Mouse (Mus musculus): ENCODE results near the gene Glis3. TPM values are rescaled to one million over a fixed set of nuclear protein-coding genes. Genes with fewer than 3 reads are reported as not detected.

Gene Glis3
- polyA plus RNA-seq, 1 experiment from 2014 or later = 3.4 TPM

GRCm38 (mm10) chr19:28454331-28454730 is 225.5 kb downstream of the Glis3 start:
- Histone ChIP-seq H3K4me2 (ENCODE audit: low read depth, low read length, severe bottlenecking) (no peak overlapping the region), H3K9ac (ENCODE audit: low read length) (no peak overlapping the region), H3K4me1 (replicated peaks; ENCODE audit: control insufficient read depth, insufficient read depth, low read length) (no peaks in the 10 kb centered on the region; the same call in 1 of the 2 replicates), H3K27ac (ENCODE audit: low read depth, low read length) (no peak overlapping the region), H3K36me3 (ENCODE audit: control insufficient read depth, insufficient read depth, low read length) (no peaks in the 10 kb centered on the region), H3K4me3 (ENCODE audit: low read depth, low read length) (no peak overlapping the region), H3K27me3 (ENCODE audit: control insufficient read depth, insufficient read depth, low read length) (no peaks in the 10 kb centered on the region), H3K9me3 (ENCODE audit: control insufficient read depth, low read length) (no peaks in the 10 kb centered on the region)
- WGBS = 90% methylated on average over 8 of the region's 8 CpGs
- DNase-seq (ENCODE audit: low spot score) (no peak), ATAC-seq (replicated peaks; ENCODE audit: low FRiP score) (no peak)

- peak; percentile 60; the same call in 1 of the 2 replicates for ATAC-seq (replicated peaks; ENCODE audit: low FRiP score)
- no peak overlapping the region for H3K27ac ChIP-seq (ENCODE audit: low read depth, low read length)
- DNase-seq (ENCODE audit: low spot score) = peak; percentile 64
- no peaks in the 10 kb centered on the region for H3K36me3 ChIP-seq (ENCODE audit: control insufficient read depth, insufficient read depth, low read length)
- no peaks in the 10 kb centered on the region; the same call in 1 of the 2 replicates for H3K4me1 ChIP-seq (replicated peaks; ENCODE audit: control insufficient read depth, insufficient read depth, low read length)
- H3K4me2 ChIP-seq (ENCODE audit: low read depth, low read length, severe bottlenecking) = peak overlapping the region; percentile 31
- H3K27me3 ChIP-seq (ENCODE audit: control insufficient read depth, insufficient read depth, low read length) = no peaks in the 10 kb centered on the region
- H3K9ac ChIP-seq (ENCODE audit: low read length) = no peak overlapping the region
- 18% methylated on average over 12 of the region's 12 CpGs for WGBS
- no peak overlapping the region for H3K4me3 ChIP-seq (ENCODE audit: low read depth, low read length)
- H3K9me3 ChIP-seq (ENCODE audit: control insufficient read depth, low read length) = no peaks in the 10 kb centered on the region
Observed at GRCm38 (mm10) chr19:28452951-28453520, 226.8 kb downstream of the Glis3 start.

GRCm38 (mm10) chr19:28448811-28449210 is 231.1 kb downstream of the Glis3 start:
- DNase-seq (ENCODE audit: low spot score) (no peak), ATAC-seq (replicated peaks; ENCODE audit: low FRiP score) (no peak)
- 88% methylated on average over 4 of the region's 4 CpGs for WGBS

GRCm38 (mm10) chr19:28442161-28442560 is 237.7 kb downstream of the Glis3 start:
- DNase-seq (ENCODE audit: low spot score) (no peak), ATAC-seq (replicated peaks; ENCODE audit: low FRiP score) (no peak)
- H3K27me3 ChIP-seq (ENCODE audit: control insufficient read depth, insufficient read depth, low read length) = no peaks in the 10 kb centered on the region
- H3K9ac ChIP-seq (ENCODE audit: low read length) = no peak overlapping the region
- H3K4me2 ChIP-seq (ENCODE audit: low read depth, low read length, severe bottlenecking) = no peak overlapping the region
- no peaks in the 10 kb centered on the region for H3K9me3 ChIP-seq (ENCODE audit: control insufficient read depth, low read length)
- no peak overlapping the region for H3K27ac ChIP-seq (ENCODE audit: low read depth, low read length)
- no peaks in the 10 kb centered on the region for H3K36me3 ChIP-seq (ENCODE audit: control insufficient read depth, insufficient read depth, low read length)
- WGBS = 93% methylated on average over 4 of the region's 4 CpGs
- no peak overlapping the region for H3K4me3 ChIP-seq (ENCODE audit: low read depth, low read length)
- no peaks in the 10 kb centered on the region for H3K4me1 ChIP-seq (replicated peaks; ENCODE audit: control insufficient read depth, insufficient read depth, low read length)

More at GRCm38 (mm10) chr19:28448811-28449210, 231.1 kb downstream of the Glis3 start:
- no peaks in the 10 kb centered on the region for H3K9me3 ChIP-seq (ENCODE audit: control insufficient read depth, low read length)
- H3K27ac ChIP-seq (ENCODE audit: low read depth, low read length) = no peak overlapping the region
- no peaks in the 10 kb centered on the region for H3K36me3 ChIP-seq (ENCODE audit: control insufficient read depth, insufficient read depth, low read length)
- no peaks in the 10 kb centered on the region; the same call in 1 of the 2 replicates for H3K4me1 ChIP-seq (replicated peaks; ENCODE audit: control insufficient read depth, insufficient read depth, low read length)
- H3K4me3 ChIP-seq (ENCODE audit: low read depth, low read length) = no peak overlapping the region
- H3K9ac ChIP-seq (ENCODE audit: low read length) = no peak overlapping the region
- H3K27me3 ChIP-seq (ENCODE audit: control insufficient read depth, insufficient read depth, low read length) = no peaks in the 10 kb centered on the region
- no peak overlapping the region for H3K4me2 ChIP-seq (ENCODE audit: low read depth, low read length, severe bottlenecking)

- Histone ChIP-seq H3K36me3 (ENCODE audit: control insufficient read depth, insufficient read depth, low read length) (no peaks in the 10 kb centered on the region), H3K4me3 (ENCODE audit: low read depth, low read length) (no peak overlapping the region), H3K4me2 (ENCODE audit: low read depth, low read length, severe bottlenecking) (no peak overlapping the region), H3K27me3 (ENCODE audit: control insufficient read depth, insufficient read depth, low read length) (no peaks in the 10 kb centered on the region), H3K4me1 (replicated peaks; ENCODE audit: control insufficient read depth, insufficient read depth, low read length) (no peaks in the 10 kb centered on the region), H3K9ac (ENCODE audit: low read length) (no peak overlapping the region), H3K9me3 (ENCODE audit: control insufficient read depth, low read length) (no peaks in the 10 kb centered on the region), H3K27ac (ENCODE audit: low read depth, low read length) (no peak overlapping the region)
- 85% methylated on average over 12 of the region's 12 CpGs for WGBS
- no peak for ATAC-seq (replicated peaks; ENCODE audit: low FRiP score)
- DNase-seq (ENCODE audit: low spot score) = no peak
Observed at GRCm38 (mm10) chr19:28436457-28437148, 243.3 kb downstream of the Glis3 start.

- Histone ChIP-seq H3K27me3 (ENCODE audit: control insufficient read depth, insufficient read depth, low read length) (no peaks in the 10 kb centered on the region), H3K4me2 (ENCODE audit: low read depth, low read length, severe bottlenecking) (no peak overlapping the region), H3K9me3 (ENCODE audit: control insufficient read depth, low read length) (no peaks in the 10 kb centered on the region), H3K36me3 (ENCODE audit: control insufficient read depth, insufficient read depth, low read length) (no peaks in the 10 kb centered on the region), H3K27ac (ENCODE audit: low read depth, low read length) (no peak overlapping the region), H3K4me3 (ENCODE audit: low read depth, low read length) (no peak overlapping the region), H3K9ac (ENCODE audit: low read length) (no peak overlapping the region), H3K4me1 (replicated peaks; ENCODE audit: control insufficient read depth, insufficient read depth, low read length) (no peaks in the 10 kb centered on the region)
- WGBS = 91% methylated on average over 6 of the region's 6 CpGs
- no peak for ATAC-seq (replicated peaks; ENCODE audit: low FRiP score)
- no peak for DNase-seq (ENCODE audit: low spot score)
Observed at GRCm38 (mm10) chr19:28428220-28428816, 251.6 kb downstream of the Glis3 start.

- Histone ChIP-seq H3K27ac (ENCODE audit: low read depth, low read length) (no peak overlapping the region), H3K9me3 (ENCODE audit: control insufficient read depth, low read length) (no peaks in the 10 kb centered on the region), H3K27me3 (ENCODE audit: control insufficient read depth, insufficient read depth, low read length) (no peaks in the 10 kb centered on the region), H3K4me3 (ENCODE audit: low read depth, low read length) (no peak overlapping the region), H3K36me3 (ENCODE audit: control insufficient read depth, insufficient read depth, low read length) (no peaks in the 10 kb centered on the region), H3K4me1 (replicated peaks; ENCODE audit: control insufficient read depth, insufficient read depth, low read length) (no peaks in the 10 kb centered on the region), H3K9ac (ENCODE audit: low read length) (no peak overlapping the region), H3K4me2 (ENCODE audit: low read depth, low read length, severe bottlenecking) (no peak overlapping the region)
- DNase-seq (ENCODE audit: low spot score) = no peak
- ATAC-seq (replicated peaks; ENCODE audit: low FRiP score) = no peak
- WGBS = 85% methylated on average over 5 of the region's 5 CpGs
Observed at GRCm38 (mm10) chr19:28424180-28424579, 255.7 kb downstream of the Glis3 start.

- H3K9ac ChIP-seq (ENCODE audit: low read length) = no peak overlapping the region
- H3K36me3 ChIP-seq (ENCODE audit: control insufficient read depth, insufficient read depth, low read length) = no peaks in the 10 kb centered on the region
- ATAC-seq (replicated peaks; ENCODE audit: low FRiP score) = no peak
- H3K9me3 ChIP-seq (ENCODE audit: control insufficient read depth, low read length) = no peaks in the 10 kb centered on the region
- WGBS = 76% methylated on average over 9 of the region's 9 CpGs
- no peak overlapping the region for H3K27ac ChIP-seq (ENCODE audit: low read depth, low read length)
- no peaks in the 10 kb centered on the region for H3K4me1 ChIP-seq (replicated peaks; ENCODE audit: control insufficient read depth, insufficient read depth, low read length)
- DNase-seq (ENCODE audit: low spot score) = no peak
- no peak overlapping the region for H3K4me2 ChIP-seq (ENCODE audit: low read depth, low read length, severe bottlenecking)
- no peak overlapping the region for H3K4me3 ChIP-seq (ENCODE audit: low read depth, low read length)
- no peaks in the 10 kb centered on the region for H3K27me3 ChIP-seq (ENCODE audit: control insufficient read depth, insufficient read depth, low read length)
Observed at GRCm38 (mm10) chr19:28422939-28423338, 256.9 kb downstream of the Glis3 start.

All from forebrain, embryonic 11.5 days (tissue).